Mouse (Mus musculus): ENCODE results near the gene Bcl9. TPM values are rescaled to one million over a fixed set of nuclear protein-coding genes. Genes with fewer than 3 reads are reported as not detected.

The Bcl9 gene
- polyA plus RNA-seq, 1 experiment from 2014 or later: 43.2 TPM

DNA sequence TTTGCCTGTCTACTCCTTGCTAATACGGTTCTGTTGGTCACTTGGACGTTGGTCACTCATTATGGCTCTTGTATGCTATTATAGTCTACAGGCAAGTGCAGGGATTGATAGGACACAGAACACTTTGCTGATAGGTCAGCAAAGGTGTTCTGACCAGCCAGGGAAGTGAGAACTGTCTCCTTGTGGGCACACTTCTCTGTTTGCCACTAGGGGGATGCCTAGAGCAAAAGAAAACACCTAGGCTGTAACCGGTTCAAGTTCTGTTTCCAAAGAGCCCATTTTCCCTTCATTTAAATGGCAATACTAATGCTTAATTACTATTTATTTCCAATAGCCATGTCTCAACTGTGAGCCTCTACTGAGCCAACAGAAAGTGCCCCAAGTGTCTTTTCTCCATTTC is 113.9 kb downstream of the Bcl9 start:
- 34% methylated on average over 3 of the region's 3 CpGs for WGBS
- H3K9ac ChIP-seq (ENCODE audit: low read length): no peak overlapping the region

DNA sequence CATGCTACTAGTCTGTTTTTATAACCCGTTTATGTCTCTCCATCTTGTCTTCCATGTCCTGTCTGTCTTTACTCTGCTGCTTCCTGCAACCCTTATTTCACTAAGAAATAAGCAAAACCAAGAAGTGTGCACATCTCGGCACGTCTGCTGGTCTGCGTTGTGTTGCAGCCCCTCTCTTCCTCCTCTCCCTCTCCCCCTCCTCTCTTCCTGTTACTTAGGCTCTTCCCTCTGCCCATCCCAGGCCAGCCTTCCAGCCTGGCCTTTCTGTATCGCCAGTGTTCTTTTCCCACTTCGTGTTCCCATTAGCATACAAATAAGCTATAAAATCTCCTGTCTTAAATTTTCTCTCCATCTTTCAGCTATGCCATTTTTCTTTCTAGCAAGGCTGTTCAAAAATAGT is 117.2 kb downstream of the Bcl9 start:
- Histone ChIP-seq H3K4me1 (ENCODE audit: control insufficient read depth, insufficient read depth, low read length) (no peaks in the 10 kb centered on the region), H3K4me3 (replicated peaks; ENCODE audit: low read length) (no peak overlapping the region), H3K9me3 (replicated peaks; ENCODE audit: control insufficient read depth, low read length) (no peaks in the 10 kb centered on the region), H3K36me3 (ENCODE audit: control insufficient read depth, insufficient read depth, low read length) (peaks cover 9% of the 10 kb centered on the region; the same call in 1 of the 2 replicates), H3K27me3 (ENCODE audit: control insufficient read depth, insufficient read depth, low read length) (no peaks in the 10 kb centered on the region), H3K9ac (ENCODE audit: low read length) (no peak overlapping the region), H3K27ac (ENCODE audit: low read length) (no peak overlapping the region), H3K4me2 (ENCODE audit: low read depth, low read length) (no peak overlapping the region)
- ATAC-seq (ENCODE audit: insufficient read depth, low FRiP score): no peak
- 43% methylated on average over 6 of the region's 6 CpGs for WGBS

More for the DNA sequence above, 113.9 kb downstream of the Bcl9 start:
- no peaks in the 10 kb centered on the region for H3K9me3 ChIP-seq (replicated peaks; ENCODE audit: control insufficient read depth, low read length)
- H3K36me3 ChIP-seq (ENCODE audit: control insufficient read depth, insufficient read depth, low read length): no peaks in the 10 kb centered on the region
- no peak overlapping the region for H3K4me2 ChIP-seq (ENCODE audit: low read depth, low read length)
- ATAC-seq (ENCODE audit: insufficient read depth, low FRiP score): no peak
- H3K27ac ChIP-seq (ENCODE audit: low read length): no peak overlapping the region
- H3K27me3 ChIP-seq (ENCODE audit: control insufficient read depth, insufficient read depth, low read length): no peaks in the 10 kb centered on the region
- H3K4me3 ChIP-seq (replicated peaks; ENCODE audit: low read length): no peak overlapping the region
- H3K4me1 ChIP-seq (ENCODE audit: control insufficient read depth, insufficient read depth, low read length): 0 out of 2 replicates have a peak, but pooled peaks cover 1% of the 10 kb centered on the region

DNA sequence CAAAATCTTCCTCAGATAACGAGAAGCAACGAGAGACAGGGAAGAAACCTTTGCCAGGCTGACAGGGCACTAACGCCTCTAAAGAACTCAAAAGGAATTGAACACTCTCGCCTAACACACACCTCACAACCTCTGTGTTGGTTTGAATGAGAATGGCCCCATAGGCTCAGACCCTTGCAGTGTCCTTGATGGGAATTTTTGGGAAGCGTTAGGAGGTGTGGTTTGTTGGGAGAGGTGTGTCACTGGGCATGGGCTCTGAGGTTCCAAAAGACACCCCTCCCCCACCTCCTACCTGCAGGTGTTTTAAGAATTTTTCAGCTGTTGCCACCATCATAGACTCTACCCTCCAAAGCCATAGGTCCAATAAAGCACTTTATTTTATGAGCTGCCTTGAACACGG is 118.8 kb downstream of the Bcl9 start:
- no peak for ATAC-seq (ENCODE audit: insufficient read depth, low FRiP score)
- Histone ChIP-seq H3K4me2 (ENCODE audit: low read depth, low read length) (no peak overlapping the region), H3K36me3 (ENCODE audit: control insufficient read depth, insufficient read depth, low read length) (peaks cover 9% of the 10 kb centered on the region; the same call in 1 of the 2 replicates), H3K9ac (ENCODE audit: low read length) (no peak overlapping the region), H3K4me3 (replicated peaks; ENCODE audit: low read length) (no peak overlapping the region), H3K9me3 (replicated peaks; ENCODE audit: control insufficient read depth, low read length) (no peaks in the 10 kb centered on the region), H3K4me1 (ENCODE audit: control insufficient read depth, insufficient read depth, low read length) (no peaks in the 10 kb centered on the region), H3K27ac (ENCODE audit: low read length) (no peak overlapping the region), H3K27me3 (ENCODE audit: control insufficient read depth, insufficient read depth, low read length) (no peaks in the 10 kb centered on the region)
- 74% methylated on average over 6 of the region's 6 CpGs for WGBS

DNA sequence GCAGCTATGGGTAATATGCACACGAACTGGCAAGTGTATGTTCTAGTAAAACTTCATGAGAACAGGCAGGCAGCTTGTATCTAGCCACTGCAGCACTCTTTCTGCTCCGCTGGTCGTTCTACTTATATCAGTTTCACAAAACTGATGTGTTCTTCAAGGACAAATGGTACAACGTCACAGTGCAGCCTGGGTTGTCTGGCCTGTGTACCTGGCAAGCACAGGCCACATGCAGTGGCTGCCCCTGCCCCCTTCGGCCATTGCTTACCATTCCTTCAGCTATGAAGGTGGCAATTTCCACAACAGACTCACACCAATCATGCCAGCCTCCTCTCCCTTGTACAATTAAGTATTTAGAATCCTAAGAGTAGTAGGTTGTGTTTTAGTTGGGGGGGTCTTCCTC is 125.1 kb downstream of the Bcl9 start:
- Histone ChIP-seq H3K9ac (ENCODE audit: low read length) (no peak overlapping the region), H3K36me3 (ENCODE audit: control insufficient read depth, insufficient read depth, low read length) (peaks cover 9% of the 10 kb centered on the region; the same call in 1 of the 2 replicates), H3K27me3 (ENCODE audit: control insufficient read depth, insufficient read depth, low read length) (no peaks in the 10 kb centered on the region), H3K9me3 (replicated peaks; ENCODE audit: control insufficient read depth, low read length) (no peaks in the 10 kb centered on the region), H3K4me3 (replicated peaks; ENCODE audit: low read length) (no peak overlapping the region), H3K4me1 (ENCODE audit: control insufficient read depth, insufficient read depth, low read length) (no peaks in the 10 kb centered on the region), H3K27ac (ENCODE audit: low read length) (no peak overlapping the region), H3K4me2 (ENCODE audit: low read depth, low read length) (no peak overlapping the region)
- 83% methylated on average over 5 of the region's 5 CpGs for WGBS
- no peak for ATAC-seq (ENCODE audit: insufficient read depth, low FRiP score)

DNA sequence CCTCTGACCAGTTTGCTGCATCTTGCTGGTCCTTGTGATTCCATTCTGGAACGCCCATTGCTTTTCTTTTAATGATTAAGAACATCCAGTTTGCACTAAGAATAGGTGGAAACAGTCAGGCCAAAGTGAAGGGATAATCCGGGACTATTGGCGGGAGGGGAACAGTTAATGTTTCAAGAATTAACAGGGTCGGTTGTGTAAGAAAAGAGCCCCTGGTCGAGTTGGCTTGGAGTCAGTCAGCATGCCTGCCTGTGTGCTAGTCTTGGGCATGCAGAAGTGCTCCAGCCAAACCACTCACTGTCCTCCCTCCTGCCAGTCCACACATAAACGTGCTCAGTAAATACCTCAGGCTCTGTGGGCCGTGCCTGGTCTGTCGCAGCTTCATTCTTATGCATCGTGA is 125.5 kb downstream of the Bcl9 start:
- WGBS: 70% methylated on average over 9 of the region's 9 CpGs
- Histone ChIP-seq H3K27ac (ENCODE audit: low read length) (no peak overlapping the region), H3K27me3 (ENCODE audit: control insufficient read depth, insufficient read depth, low read length) (no peaks in the 10 kb centered on the region), H3K4me2 (ENCODE audit: low read depth, low read length) (no peak overlapping the region), H3K4me3 (replicated peaks; ENCODE audit: low read length) (no peak overlapping the region), H3K4me1 (ENCODE audit: control insufficient read depth, insufficient read depth, low read length) (no peaks in the 10 kb centered on the region), H3K36me3 (ENCODE audit: control insufficient read depth, insufficient read depth, low read length) (peaks cover 8% of the 10 kb centered on the region; the same call in 1 of the 2 replicates), H3K9me3 (replicated peaks; ENCODE audit: control insufficient read depth, low read length) (no peaks in the 10 kb centered on the region), H3K9ac (ENCODE audit: low read length) (no peak overlapping the region)
- no peak for ATAC-seq (ENCODE audit: insufficient read depth, low FRiP score)

DNA sequence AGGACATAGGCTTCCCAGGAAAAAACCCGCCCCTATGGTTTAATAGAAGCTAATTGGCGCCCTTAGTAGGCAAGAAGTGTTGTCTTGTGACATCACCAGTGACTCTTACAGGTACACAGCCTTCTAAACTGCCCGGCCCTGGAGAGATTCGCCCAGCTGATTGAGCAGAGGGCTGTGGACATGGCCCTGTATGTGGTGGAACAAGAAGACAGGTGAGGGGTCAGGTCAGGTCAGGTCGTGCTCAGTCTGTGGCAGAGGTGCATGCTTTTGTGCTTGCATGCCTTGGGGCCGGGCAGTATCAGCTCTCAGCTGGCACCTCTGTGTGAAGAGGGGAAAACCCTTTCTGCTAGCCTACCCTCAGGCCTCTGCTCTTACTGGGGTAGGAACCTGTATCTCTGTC is 126.2 kb downstream of the Bcl9 start:
- Histone ChIP-seq H3K27me3 (ENCODE audit: control insufficient read depth, insufficient read depth, low read length) (no peaks in the 10 kb centered on the region), H3K9ac (ENCODE audit: low read length) (no peak overlapping the region), H3K4me3 (replicated peaks; ENCODE audit: low read length) (no peak overlapping the region), H3K27ac (ENCODE audit: low read length) (no peak overlapping the region), H3K4me2 (ENCODE audit: low read depth, low read length) (no peak overlapping the region), H3K9me3 (replicated peaks; ENCODE audit: control insufficient read depth, low read length) (no peaks in the 10 kb centered on the region), H3K36me3 (ENCODE audit: control insufficient read depth, insufficient read depth, low read length) (0 out of 2 replicates have a peak, but pooled peaks cover under 1% of the 10 kb centered on the region), H3K4me1 (ENCODE audit: control insufficient read depth, insufficient read depth, low read length) (no peaks in the 10 kb centered on the region)
- WGBS: 70% methylated on average over 6 of the region's 6 CpGs
- ATAC-seq (ENCODE audit: insufficient read depth, low FRiP score): no peak

DNA sequence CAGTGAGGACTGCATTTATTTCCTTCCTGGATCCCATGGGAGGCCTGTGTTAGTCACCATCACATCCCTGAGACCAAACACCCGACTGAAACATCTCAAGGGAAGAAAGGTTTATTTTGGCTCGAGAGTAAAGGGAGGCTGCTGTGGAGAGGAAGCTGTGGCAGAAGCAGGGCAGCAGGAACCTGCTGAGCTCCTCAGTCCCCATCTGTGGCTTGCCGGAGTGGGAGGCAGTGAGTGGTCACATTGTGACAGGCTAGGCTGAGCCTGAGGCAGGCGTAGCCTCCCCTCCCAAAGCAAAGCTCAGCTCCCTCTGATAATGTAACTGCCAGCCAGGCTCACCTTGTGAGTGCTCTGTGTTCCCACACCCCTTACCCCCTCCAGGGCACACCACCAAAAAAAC is 130.6 kb downstream of the Bcl9 start:
- Histone ChIP-seq H3K36me3 (ENCODE audit: control insufficient read depth, insufficient read depth, low read length) (no peaks in the 10 kb centered on the region), H3K27ac (ENCODE audit: low read length) (no peak overlapping the region), H3K4me2 (ENCODE audit: low read depth, low read length) (no peak overlapping the region), H3K9me3 (replicated peaks; ENCODE audit: control insufficient read depth, low read length) (no peaks in the 10 kb centered on the region), H3K27me3 (ENCODE audit: control insufficient read depth, insufficient read depth, low read length) (no peaks in the 10 kb centered on the region), H3K4me3 (replicated peaks; ENCODE audit: low read length) (no peak overlapping the region), H3K4me1 (ENCODE audit: control insufficient read depth, insufficient read depth, low read length) (no peaks in the 10 kb centered on the region), H3K9ac (ENCODE audit: low read length) (no peak overlapping the region)
- no peak for ATAC-seq (ENCODE audit: insufficient read depth, low FRiP score)
- WGBS: 75% methylated on average over 4 of the region's 4 CpGs

DNA sequence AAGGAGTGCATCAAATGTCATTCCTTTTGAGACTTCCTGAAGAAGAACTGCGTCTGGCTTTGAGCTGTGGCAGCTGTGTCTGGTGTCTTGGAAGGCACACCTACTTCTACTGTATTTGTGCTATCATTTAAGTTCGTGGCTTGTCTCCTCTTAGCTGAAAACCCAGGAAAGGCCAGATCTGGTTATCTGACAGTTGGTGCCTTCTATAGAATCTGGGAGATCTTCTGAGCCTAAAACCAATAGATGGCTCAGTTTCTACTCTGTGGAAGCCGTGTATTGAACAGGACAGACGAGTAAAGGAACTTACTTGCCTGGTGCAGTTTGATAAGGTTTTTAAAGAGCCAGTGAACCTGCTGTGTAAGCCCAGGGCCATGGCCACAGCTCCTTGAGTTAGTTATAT is 133.2 kb downstream of the Bcl9 start:
- H3K4me3 ChIP-seq (replicated peaks; ENCODE audit: low read length): no peak overlapping the region
- no peak for ATAC-seq (ENCODE audit: insufficient read depth, low FRiP score)
- no peak overlapping the region for H3K9ac ChIP-seq (ENCODE audit: low read length)
- H3K4me2 ChIP-seq (ENCODE audit: low read depth, low read length): no peak overlapping the region
- no peak overlapping the region for H3K27ac ChIP-seq (ENCODE audit: low read length)
- H3K9me3 ChIP-seq (replicated peaks; ENCODE audit: control insufficient read depth, low read length): no peaks in the 10 kb centered on the region
- H3K27me3 ChIP-seq (ENCODE audit: control insufficient read depth, insufficient read depth, low read length): no peaks in the 10 kb centered on the region
- 66% methylated on average over 4 of the region's 4 CpGs for WGBS
- peaks cover 10% of the 10 kb centered on the region for H3K4me1 ChIP-seq (ENCODE audit: control insufficient read depth, insufficient read depth, low read length)
- H3K36me3 ChIP-seq (ENCODE audit: control insufficient read depth, insufficient read depth, low read length): no peaks in the 10 kb centered on the region

DNA sequence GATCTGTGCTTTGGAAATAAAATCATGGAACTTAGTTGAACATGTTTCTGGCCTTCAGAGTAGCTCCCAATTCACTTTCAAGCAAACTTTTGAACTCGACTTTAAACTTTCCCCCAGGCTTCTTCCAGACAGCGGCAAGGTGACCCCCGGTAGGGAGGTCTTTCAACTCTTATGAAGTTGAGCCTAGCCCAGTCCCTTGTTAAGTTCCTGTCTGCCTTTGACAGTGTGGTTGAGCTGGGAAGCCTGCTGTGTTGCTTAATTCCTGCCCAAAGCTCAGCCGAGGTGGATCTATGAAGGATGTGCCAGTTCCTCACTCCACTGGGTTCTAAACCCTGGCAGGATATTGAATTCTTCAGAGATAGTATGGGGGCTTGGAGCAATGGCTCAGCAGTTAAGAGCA is 135.9 kb downstream of the Bcl9 start:
- Histone ChIP-seq H3K4me3 (replicated peaks; ENCODE audit: low read length) (no peak overlapping the region), H3K9me3 (replicated peaks; ENCODE audit: control insufficient read depth, low read length) (no peaks in the 10 kb centered on the region), H3K36me3 (ENCODE audit: control insufficient read depth, insufficient read depth, low read length) (no peaks in the 10 kb centered on the region), H3K9ac (ENCODE audit: low read length) (no peak overlapping the region), H3K4me1 (ENCODE audit: control insufficient read depth, insufficient read depth, low read length) (peaks cover 11% of the 10 kb centered on the region), H3K27me3 (ENCODE audit: control insufficient read depth, insufficient read depth, low read length) (no peaks in the 10 kb centered on the region), H3K27ac (ENCODE audit: low read length) (no peak overlapping the region), H3K4me2 (ENCODE audit: low read depth, low read length) (no peak overlapping the region)
- ATAC-seq (ENCODE audit: insufficient read depth, low FRiP score): no peak
- 66% methylated on average over 4 of the region's 4 CpGs for WGBS

DNA sequence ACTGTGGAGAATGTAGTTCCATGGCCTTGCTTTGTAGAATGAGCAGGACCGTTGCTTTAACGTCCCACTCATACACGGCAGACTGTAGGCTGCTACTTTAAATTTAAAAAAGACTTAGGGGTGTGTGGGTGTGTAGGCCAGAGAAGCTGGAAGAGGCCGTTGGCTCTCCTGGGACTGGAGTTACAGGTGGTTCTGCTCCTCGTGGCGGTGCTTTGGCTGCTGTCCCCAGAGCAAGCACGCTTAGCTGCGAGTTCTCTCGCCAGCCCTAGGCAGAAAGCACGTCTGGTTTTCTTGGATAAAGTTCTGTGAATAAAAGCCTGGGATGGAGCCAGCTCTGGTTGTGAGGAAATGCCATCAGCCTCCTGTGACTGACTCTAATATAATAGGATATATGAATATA is 136.8 kb downstream of the Bcl9 start:
- Histone ChIP-seq H3K9me3 (replicated peaks; ENCODE audit: control insufficient read depth, low read length) (no peaks in the 10 kb centered on the region), H3K9ac (ENCODE audit: low read length) (peak overlapping the region; percentile 36; the same call in 1 of the 2 replicates), H3K27me3 (ENCODE audit: control insufficient read depth, insufficient read depth, low read length) (no peaks in the 10 kb centered on the region), H3K4me2 (ENCODE audit: low read depth, low read length) (peak overlapping the region; percentile 7; the same call in 1 of the 2 replicates), H3K4me3 (replicated peaks; ENCODE audit: low read length) (no peak overlapping the region), H3K36me3 (ENCODE audit: control insufficient read depth, insufficient read depth, low read length) (no peaks in the 10 kb centered on the region), H3K27ac (ENCODE audit: low read length) (no peak overlapping the region), H3K4me1 (ENCODE audit: control insufficient read depth, insufficient read depth, low read length) (peaks cover 11% of the 10 kb centered on the region)
- peak; percentile 46; the same call in 1 of the 2 replicates for ATAC-seq (ENCODE audit: insufficient read depth, low FRiP score)
- WGBS: 40% methylated on average over 10 of the region's 10 CpGs

Data from stomach, embryonic 16.5 days (tissue).